Mouse (Mus musculus): ENCODE data around the gene Lyzl4.

Gene Lyzl4

DNA sequence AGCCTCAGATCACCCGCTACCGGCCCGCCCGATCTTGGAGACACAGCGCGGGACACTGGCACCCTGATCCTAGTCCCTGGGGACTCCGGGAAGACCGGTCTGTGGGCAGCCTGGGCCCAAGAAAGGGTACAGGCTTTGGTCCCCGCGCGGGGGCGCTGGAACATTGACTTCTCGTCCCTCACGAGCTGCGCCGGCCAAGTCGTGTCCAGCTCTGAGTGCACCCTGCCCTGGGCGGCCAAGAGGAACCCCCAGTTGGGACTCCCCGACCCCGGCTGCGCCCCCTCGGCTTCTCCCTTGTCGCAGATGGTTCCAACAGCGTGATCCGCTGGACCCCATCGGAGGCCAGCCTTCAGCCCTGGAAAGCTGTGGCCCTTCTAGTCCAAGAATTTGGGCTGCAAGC, at the start of gene Lyzl4:
Gene Lyzl4 (minus strand): TSS at position 96 of the 400 bp plus-strand sequence.
- peak; percentile 4 for DNase-seq (ENCODE audit: low read depth, low spot score)

DNA sequence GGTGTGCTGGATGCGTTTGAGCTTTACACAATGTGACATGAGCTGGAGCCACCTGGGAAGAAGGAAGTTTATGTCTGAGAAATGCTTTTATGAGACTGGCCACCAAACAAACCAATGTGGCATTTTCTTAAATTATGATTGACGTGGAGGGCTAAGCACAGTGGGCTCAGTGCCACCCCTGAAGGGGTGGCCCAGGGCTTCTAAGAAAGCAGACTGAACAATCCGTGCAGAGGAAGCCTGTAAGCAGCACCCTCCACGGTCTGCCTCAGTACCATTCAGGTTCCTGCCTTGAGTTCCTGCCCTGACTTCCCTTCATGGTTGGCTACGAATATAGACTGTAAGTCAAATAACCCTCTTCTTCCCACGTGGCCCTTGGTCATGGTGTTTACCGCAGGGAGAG, 48.8 kb upstream of the Lyzl4 start:
- no peak for DNase-seq (ENCODE audit: low read depth, low spot score)

DNA sequence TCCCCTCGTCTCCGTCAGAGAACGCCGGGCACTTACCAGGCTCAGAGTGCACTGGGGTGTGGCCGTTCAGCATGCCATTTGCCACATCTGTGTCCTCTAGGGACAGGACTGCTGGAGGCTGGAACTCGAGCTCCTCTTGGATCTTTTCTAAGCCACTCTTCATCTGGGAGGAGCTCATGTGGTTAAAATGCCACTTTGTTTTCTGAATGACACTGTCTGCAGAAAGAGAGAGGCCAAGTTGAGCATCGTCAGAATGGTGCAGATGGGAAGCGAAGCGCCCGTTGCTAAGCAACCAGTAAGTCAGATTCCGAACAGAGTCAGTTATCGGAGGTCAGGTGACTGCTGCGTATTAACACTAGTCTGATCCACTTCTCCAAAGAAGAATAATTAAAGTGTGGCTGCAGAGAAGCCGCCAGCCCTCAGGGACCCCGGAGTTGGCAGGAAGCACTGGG, 48.3 kb upstream of the Lyzl4 start:
- DNase-seq (ENCODE audit: low read depth, low spot score): no peak

DNA sequence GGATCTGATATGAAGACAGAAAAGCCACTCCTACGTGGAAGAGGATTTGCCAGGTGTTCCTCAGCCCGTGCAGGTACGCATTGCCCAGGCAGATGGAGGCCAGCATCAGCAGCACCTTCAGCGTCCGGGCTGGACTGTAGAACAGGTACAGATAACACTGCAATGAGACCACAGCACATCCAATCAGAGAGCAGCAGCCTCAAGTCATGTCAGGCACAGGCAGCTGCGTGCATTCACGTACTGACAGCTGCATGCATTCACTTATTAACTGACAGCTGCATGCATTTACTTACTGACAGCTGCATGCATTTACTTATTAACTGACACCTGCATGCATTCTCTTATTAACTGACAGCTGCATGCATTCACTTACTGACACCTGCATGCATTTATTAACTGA, 42.8 kb upstream of the Lyzl4 start:
- DNase-seq (ENCODE audit: low read depth, low spot score): no peak

DNA sequence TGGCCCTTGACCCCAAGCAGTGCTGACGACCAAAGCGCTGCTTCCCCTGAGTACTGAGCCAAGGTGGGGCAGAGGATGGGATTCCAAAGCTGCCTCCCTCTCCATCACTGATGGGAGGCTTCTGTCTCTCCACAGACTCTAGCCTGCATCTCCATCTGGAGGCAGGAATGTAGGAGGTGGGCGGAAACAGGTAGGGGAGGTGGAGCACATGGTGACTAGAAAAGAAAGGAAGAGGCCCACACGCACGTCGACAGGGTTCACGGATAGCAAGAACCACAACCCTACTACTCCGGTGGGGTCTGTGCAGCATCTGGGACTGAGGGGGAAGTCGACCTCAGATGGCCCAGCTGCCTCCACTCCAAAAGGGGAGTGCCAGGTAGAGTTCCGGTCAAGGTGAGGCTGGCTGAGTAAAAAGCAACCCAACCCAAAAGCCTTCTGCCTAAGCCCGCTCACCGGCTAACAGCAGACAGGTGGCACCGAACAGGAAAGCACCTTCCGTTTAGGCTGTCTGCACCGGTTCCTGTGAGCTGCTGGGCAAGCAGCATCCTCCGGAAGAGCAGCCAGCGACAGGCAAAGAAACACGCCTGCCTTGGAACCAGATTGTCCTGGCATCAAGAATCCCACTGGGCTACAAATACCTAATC, 40.3 kb upstream of the Lyzl4 start:
- DNase-seq (ENCODE audit: low read depth, low spot score): no peak

DNA sequence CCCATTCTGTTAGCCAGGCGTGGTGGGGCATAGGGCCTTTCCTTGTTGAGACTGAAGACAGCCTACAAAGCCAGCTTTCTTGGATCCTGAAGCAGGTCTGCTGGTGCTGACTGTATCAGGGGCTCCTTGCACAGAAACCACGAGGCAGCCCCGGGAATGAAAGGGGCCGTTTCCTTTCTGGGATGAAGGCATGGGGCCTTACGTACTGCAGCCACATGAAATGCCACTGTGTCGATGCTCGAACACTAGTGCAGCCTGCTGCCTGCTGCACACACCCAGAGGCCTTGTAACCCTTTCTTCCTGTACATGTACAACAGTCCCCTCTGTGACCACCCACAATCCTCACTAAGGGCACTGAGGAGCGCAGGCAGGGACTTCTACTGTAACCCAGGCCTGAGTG, 39.3 kb upstream of the Lyzl4 start:
- DNase-seq (ENCODE audit: low read depth, low spot score): no peak

DNA sequence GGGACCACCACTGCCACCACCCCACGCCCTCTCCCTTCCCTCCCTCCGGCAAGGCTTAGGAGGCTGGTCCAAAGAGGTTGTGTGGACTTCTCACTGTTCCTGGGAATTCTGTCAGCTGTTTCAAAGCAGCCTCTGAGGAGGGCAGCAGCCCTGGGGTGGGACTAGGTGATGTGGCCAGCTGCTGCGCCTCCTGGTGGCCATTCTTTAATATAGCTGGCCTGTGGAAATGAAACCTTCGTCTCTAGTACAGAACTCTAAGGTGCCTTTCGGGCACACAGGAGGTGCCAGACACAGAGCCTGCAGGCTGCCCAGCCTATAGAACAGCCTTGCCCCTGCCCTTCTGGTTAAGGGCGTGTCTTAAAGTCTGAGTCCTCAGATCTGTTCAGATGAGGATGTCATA, 37.7 kb upstream of the Lyzl4 start:
- DNase-seq (ENCODE audit: low read depth, low spot score): no peak

DNA sequence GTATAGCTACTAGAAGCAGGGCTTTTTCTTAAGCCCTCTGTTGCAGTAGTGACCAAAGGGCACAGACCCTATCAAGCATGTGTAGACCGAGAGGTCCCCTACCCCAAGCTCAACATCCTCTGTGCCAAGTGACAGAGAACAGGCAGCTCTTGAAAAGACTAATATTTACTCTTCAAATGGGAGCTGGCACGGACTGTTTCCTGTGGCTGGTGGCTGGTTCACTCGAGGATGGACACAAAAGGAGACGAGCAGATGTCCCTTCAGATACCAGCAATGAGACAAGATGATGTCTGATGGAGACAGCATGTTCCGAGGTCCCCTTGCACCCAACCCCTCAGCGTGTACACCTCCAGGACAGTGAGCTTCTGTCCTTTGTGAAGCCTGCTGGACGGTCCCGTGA, 35.6 kb upstream of the Lyzl4 start:
- no peak for DNase-seq (ENCODE audit: low read depth, low spot score)

DNA sequence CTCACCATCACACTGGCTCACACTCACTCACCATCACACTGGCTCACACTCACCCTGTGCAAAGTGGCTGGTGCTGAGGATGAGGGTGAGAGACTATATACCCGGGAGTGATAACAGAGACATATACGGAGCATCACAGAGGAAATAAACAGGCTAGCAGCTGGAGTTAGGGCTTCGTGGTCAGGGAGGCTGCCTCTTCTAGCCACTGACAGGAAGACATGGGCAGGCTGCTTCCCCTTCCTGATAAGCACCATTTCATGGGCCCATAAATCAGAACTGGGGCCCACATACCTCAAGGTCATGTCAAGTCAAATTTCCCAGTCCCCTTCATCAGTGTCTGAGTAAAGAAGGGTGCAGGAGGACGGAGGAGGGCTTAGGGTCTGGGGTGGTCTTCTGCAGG, 35.2 kb upstream of the Lyzl4 start:
- no peak for DNase-seq (ENCODE audit: low read depth, low spot score)

DNA sequence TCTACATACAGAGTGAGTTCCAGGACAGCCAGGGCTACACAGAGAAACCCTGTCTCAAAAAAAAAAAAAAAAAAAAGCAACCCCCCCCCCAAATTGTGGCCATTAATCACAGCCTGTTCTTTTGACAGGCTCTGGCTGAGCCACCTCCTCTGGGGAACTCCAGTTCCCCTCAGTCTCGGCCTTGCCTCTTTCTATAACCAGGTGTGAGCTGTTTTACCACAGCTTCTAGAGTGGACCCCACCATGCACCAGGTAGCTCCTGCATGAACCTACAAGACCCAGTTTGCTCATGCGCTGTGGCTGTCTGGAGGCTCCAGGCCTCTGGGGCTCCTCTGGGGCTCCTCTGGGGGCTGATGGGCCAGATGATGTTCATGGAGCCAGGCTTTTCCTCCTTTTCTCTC, 33.7 kb upstream of the Lyzl4 start:
- DNase-seq (ENCODE audit: low read depth, low spot score): no peak

DNA sequence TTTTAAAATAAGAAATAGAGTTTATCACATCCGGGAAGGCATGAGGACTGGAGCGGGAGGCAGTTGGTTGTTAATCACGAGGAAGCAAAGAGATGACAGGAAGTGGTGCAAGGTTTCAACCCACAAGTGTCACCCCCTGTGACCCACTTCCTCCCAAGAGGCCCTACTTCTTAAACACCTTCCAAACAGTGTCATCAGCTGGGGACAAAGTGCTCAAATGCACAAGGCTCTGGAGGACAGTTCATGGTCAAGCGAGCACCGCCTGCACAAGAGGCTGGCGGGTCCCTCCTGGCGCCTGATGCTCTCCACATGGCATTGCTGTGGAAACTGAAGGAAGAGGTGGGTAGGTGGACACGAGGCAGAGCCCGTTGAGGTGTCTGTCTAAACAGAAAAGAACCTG, 33.1 kb upstream of the Lyzl4 start:
- no peak for DNase-seq (ENCODE audit: low read depth, low spot score)

DNA sequence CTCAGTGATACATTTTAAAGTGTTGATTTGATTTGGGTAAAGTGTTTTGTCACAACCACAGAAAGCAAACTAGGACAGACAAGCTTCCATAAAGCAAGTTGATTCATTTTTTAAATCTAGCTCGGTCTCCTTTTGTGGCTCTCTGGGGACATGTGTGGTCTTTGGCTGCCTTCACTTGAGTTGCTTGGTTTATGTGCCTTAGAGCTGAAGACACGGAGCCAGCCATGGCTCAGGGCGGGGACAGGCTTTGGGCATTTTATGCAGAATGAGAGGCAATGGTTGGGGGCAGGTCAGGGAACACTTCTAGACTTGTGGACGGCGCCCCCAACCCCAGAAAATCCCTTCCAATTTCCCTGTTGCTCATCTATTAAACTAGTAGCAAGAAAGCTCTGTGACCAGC, 31.8 kb upstream of the Lyzl4 start:
- no peak for DNase-seq (ENCODE audit: low read depth, low spot score)

DNA sequence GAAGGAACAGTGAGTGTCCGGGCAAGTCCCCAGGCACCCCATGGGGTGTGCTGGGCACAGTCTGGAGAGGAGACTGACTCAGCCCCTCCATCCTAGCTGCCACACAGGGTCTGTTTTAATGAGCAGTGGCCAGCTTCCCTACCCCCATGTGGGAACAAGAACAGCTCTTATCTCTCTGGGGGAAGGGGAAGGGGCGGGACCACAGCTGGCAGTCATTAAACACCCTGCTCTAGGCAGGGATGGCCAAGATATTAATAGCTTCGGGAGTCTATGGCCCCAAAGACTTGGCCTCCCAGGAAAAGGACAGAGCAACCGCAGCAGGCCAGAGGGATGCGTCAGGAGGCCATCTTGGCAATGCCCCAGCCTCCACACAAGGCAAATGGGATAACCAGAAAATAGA, 30.4 kb upstream of the Lyzl4 start:
- DNase-seq (ENCODE audit: low read depth, low spot score): no peak

DNA sequence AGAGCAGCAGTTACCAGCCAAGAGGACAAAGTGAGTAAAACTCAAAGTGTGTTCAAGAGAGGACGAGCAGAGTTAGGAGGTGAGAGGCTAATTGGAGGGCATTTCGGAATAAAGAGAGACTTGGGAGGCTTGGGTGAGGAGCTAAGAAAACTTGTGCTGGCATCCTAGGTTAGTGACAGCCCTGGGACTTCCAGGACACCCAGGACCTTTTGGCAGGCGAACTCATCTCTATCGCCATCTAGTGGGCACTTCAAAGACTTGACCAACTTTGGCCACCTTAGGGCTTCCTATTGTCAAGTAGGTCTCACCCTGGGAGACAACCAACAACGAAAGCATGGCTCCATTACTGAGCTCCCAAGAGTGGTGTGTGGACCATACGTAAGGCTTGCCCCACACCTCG, 29.4 kb upstream of the Lyzl4 start:
- no peak for DNase-seq (ENCODE audit: low read depth, low spot score)

DNA sequence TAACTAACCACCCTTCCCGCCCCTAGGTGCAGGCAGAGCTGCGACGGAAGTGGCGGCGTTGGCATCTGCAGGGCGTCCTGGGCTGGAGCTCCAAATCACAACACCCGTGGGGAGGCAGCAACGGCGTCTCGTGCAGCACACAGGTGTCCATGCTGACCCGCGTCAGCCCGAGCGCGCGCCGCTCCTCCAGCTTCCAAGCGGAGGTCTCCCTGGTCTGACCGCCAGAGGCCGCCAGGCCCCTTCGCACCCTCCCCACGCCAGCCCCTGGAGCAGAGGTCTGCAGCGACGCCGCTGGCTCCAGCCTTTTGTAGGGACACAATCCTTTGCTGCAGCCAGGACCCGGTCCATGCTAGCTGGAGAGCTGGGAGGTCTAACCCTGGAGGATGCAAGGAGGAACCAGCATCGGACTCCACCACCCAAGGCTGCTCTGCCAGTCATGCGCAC, 27.5 kb upstream of the Lyzl4 start:
- DNase-seq (ENCODE audit: low read depth, low spot score): no peak

DNA sequence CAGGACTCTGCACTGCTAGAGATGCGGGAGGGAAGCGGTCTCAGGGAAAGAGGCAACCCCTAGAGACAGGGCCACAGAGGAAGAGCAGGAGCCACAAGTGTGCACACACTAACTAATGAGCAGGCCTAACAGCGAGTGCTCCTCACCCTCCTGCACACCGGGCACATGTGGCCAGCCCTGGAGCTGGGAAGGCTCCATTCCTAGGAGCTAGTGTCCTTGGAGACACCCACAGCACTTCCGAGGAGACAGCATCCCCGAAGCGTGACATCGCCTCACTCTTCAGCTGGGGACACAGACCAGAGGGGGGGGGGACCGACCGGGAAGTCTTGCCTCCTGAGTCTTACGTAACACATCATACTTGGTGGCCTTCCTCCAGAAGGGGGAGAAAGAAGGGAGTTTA, 25.9 kb upstream of the Lyzl4 start:
- DNase-seq (ENCODE audit: low read depth, low spot score): no peak

DNA sequence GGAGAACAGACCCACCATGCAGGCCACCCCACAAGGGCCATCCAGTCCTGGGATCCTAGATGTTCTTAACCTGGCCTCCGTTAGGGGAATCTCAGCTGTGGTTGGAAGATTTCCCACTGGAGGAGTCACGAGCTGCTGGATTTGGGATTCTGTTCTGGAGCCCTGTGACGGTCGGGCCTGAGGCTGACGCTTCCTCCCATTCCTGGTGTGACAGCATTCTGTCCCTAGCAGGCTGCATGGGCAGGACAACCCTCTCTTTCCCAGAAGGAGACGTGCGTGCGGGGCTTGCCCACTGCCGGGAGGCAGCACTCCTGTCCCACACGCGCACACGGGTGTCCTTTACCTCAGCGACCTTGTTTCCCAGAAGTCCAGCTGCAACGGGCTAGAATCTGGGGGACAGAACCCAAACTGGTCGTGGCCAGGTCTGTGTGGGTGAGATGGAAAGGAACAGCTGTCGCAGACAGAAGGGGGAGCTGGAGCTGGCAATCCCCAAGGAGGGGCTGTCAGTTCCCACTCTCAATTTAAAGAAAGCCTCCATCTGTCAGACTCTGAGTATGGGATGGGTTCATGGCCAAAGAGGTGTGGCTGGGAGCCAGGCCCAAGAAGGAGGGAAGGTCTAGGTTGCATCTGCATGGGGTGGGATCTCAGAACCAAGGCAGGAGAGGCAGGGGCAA, 25.2 kb upstream of the Lyzl4 start:
- no peak for DNase-seq (ENCODE audit: low read depth, low spot score)

DNA sequence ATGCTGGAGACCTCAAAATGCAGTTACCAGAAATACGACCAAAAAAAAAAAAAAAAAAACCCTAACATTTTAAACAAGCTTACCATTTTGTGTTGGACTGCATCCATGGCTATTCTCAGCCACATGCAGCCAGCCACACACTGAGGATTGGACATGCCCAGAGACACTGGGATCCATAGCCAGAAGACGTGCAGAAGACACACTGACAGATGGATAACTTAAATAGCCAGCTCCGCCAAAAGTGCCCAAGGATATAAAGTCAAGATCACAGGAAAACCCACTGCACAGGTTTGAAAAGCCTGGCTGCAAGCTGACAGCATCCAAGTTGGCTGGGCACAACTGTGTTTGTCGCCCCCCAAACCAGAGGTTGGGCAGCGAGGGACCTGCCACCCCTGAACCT, 22.2 kb upstream of the Lyzl4 start:
- DNase-seq (ENCODE audit: low read depth, low spot score): no peak

DNA sequence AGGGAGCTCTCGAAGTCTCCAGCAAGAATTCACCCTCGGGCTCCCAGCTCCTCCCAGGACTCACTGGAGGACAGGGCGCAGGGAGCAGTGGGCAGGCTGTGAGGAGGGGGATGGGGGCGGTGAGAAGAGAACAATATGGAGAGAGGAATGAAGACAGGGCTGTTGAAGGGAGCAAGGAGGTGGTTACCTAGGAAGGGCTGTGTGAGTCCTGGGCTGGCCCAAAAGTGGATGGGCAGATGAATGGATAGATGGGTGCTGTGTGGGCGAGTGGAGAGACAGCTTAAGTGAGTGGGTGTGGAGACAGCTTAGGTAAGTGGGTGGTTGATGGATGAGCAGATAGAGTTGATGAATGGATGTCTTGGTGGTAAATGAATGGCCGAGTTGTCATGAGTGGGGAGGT, 21.6 kb upstream of the Lyzl4 start:
- no peak for DNase-seq (ENCODE audit: low read depth, low spot score)

DNA sequence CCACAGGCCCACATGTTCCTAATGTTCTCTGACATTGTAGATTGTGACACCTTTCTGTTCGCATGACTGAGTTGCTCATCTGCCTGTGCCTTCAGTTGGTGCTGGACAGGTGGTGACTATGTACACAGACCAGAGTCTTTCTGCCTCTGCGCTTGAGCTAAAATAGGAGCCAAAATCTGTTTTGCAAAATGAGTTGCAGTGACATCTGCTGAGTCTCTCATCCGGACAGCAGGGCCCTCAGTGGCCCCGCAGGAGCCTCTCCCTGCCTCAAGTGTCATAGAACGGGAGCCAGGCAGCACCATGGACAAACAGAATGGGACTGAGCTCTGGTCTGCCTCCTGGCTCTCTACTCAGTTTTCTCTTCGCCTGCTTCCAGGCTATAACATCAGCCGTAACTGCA, 17.9 kb upstream of the Lyzl4 start:
- no peak for DNase-seq (ENCODE audit: low read depth, low spot score)

DNA sequence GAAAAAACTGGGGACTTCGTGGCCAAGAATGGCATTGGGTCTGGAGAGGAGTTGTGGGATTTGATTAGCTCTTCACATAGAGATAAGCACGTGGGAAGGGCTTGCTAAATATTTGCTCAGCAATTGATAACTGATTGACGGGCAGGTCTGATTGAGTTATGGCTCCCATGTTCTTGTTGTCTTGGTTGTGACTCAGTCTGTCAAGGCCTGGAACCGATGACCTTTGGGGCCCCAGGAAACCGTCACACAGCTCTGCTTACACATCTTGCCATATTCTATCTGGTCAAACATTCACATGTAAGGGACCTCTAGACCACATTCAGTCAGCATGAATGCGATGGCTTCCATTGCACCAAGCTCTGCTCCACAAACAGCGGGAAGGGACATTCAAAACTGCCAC, 16.4 kb upstream of the Lyzl4 start:
- DNase-seq (ENCODE audit: low read depth, low spot score): no peak

DNA sequence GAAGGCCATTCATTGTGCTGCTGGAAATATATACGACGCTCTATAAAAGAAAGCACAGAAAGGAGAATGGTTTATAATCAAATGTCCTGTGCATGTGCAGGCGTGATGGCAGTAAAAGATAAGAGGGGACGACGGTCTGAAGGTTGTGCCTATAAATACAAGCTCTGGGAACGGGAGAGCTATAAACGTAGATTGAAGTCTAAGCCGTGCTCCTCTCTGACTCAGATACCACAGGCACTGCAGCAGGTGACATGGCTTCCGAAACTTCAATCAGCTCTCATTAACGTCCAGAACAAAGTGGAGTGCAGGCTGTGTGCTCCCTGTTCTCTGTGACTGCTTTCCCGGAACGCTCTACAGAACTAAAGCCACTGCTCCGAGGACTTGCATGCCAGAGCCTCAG, 15.2 kb upstream of the Lyzl4 start:
- DNase-seq (ENCODE audit: low read depth, low spot score): no peak

DNA sequence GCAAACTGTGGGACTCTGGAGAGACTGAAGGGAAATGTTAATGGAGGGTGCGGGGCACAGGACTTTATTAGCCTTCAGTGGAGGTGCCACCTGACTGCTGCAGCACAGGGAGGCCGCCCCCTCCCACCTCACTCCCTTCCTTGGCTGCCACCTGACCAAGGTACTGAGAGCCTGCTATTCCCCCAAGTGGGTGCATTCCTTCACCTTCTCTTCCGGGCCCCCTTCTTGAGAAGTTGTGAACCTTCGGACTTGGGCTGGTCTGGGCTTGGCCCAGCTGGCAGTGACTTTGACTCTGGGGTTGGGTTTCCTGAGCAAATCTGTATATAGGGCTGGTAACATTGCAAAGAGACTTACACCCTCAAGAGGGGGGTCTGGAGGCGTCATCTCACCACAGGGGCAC, 14.4 kb upstream of the Lyzl4 start:
- no peak for DNase-seq (ENCODE audit: low read depth, low spot score)

DNA sequence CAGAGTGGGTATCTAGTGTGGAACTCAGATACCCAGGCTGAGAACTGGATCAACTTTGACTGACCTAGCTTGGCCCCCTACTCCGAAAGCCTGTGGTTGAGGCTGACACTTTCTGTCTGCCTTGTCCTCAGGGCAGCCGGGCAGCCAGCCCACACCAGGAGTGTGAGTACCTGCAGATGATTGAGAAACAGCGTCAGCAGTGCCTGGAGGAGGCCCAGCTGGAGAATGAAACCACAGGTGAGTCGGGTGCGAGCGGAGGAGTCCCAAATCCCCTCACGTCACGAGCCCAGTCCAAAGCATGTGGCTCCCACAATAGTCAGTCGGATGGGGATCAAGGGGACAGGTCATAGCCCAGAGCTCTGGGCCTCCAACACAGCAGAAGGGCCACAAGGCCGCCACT, 11.8 kb upstream of the Lyzl4 start:
- DNase-seq (ENCODE audit: low read depth, low spot score): no peak
